Mouse (Mus musculus) limb, embryonic 13.5 days (tissue): ENCODE measurements around the gene Hrh2. TPM values are rescaled to one million over a fixed set of nuclear protein-coding genes. Genes with fewer than 3 reads are reported as not detected.

Source experiments
- ATAC-seq: fragments of 200-750 bp; cut with Nextera tagmentation; 2 replicates; pipeline ENCODE4 v1.8.0; 2017; ENCODE audit warnings: low read depth, moderate number of reproducible peaks, moderate TSS enrichment; ENCODE audit not compliant: low FRiP score
- H3K27ac ChIP-seq: fragments of 300-500 bp; sonication (generic); 2 replicates; pipeline ENCODE4 v1.5.1; 2015; ENCODE audit warnings: inconsistent platforms, mild to moderate bottlenecking, moderate library complexity
- H3K27me3 ChIP-seq: fragments of 300-500 bp; sonication (generic); 2 replicates; pipeline ENCODE4 v1.6.1; 2015; ENCODE audit warnings: mild to moderate bottlenecking, inconsistent platforms
- H3K36me3 ChIP-seq: fragments of 300-500 bp; sonication (generic); 2 replicates; pipeline ENCODE4 v1.6.1; 2015; ENCODE audit warnings: inconsistent platforms, mild to moderate bottlenecking, moderate library complexity
- H3K4me1 ChIP-seq: fragments of 300-500 bp; sonication (generic); 2 replicates; pipeline ENCODE4 v1.6.1; 2015; ENCODE audit warnings: inconsistent platforms
- H3K4me2 ChIP-seq: fragments of 300-500 bp; sonication (generic); replicated peaks from 2 replicates; pipeline ENCODE4 v1.6.1; 2015; ENCODE audit warnings: inconsistent platforms, mild to moderate bottlenecking, moderate library complexity
- H3K4me3 ChIP-seq: fragments of 300-500 bp; sonication (generic); 2 replicates; pipeline ENCODE4 v1.5.1; 2015; ENCODE audit warnings: moderate library complexity, mild to moderate bottlenecking, inconsistent platforms
- H3K9ac ChIP-seq: fragments of 300-500 bp; sonication (generic); 2 replicates; pipeline ENCODE4 v1.6.1; 2015; ENCODE audit warnings: mild to moderate bottlenecking, inconsistent platforms
- H3K9me3 ChIP-seq: fragments of 300-500 bp; sonication (generic); 2 replicates; pipeline ENCODE4 v1.6.1; 2016; ENCODE audit warnings: inconsistent platforms
- WGBS: fragments of 180-500 bp; shearing (Covaris S2); methylation state at CpG from one replicate; pipeline ENCODE4 v1.1.7; 2015; 5-methylcytosine and 5-hydroxymethylcytosine counted together
- polyA plus RNA-seq: library from polyadenylated mRNA; unstranded; fragments of >200 nt; fragmentation: Nextera tagmentation; extraction: Ambion mirVana; gene quantifications from 2 replicates; pipeline ENCODE4 v1.2.1, GENCODE M21; 2015

The Hrh2 gene
- polyA plus RNA-seq, 1 experiment from 2014 or later, result 0.11 TPM

GRCm38 (mm10) chr13:54257580-54258223, 65.8 kb downstream of the Hrh2 start:
- Histone ChIP-seq H3K9me3 (no peaks in the 10 kb centered on the region), H3K27ac (no peak overlapping the region), H3K4me1 (peaks cover 4% of the 10 kb centered on the region; the same call in 1 of the 2 replicates), H3K36me3 (no peaks in the 10 kb centered on the region), H3K4me3 (no peak overlapping the region), H3K9ac (no peak overlapping the region), H3K27me3 (peaks cover 33% of the 10 kb centered on the region), H3K4me2 (no peak overlapping the region)
- 27% methylated on average over 10 of the region's 10 CpGs for WGBS
- no peak for ATAC-seq

GRCm38 (mm10) chr13:54258231-54258743, 66.4 kb downstream of the Hrh2 start:
- Histone ChIP-seq H3K4me2 (no peak overlapping the region), H3K4me3 (no peak overlapping the region), H3K4me1 (peaks cover 4% of the 10 kb centered on the region; the same call in 1 of the 2 replicates), H3K27ac (no peak overlapping the region), H3K9me3 (no peaks in the 10 kb centered on the region; the same call in 1 of the 2 replicates), H3K36me3 (no peaks in the 10 kb centered on the region), H3K9ac (no peak overlapping the region), H3K27me3 (peaks cover 33% of the 10 kb centered on the region)
- 30% methylated on average over 8 of the region's 8 CpGs for WGBS
- no peak for ATAC-seq

DNA sequence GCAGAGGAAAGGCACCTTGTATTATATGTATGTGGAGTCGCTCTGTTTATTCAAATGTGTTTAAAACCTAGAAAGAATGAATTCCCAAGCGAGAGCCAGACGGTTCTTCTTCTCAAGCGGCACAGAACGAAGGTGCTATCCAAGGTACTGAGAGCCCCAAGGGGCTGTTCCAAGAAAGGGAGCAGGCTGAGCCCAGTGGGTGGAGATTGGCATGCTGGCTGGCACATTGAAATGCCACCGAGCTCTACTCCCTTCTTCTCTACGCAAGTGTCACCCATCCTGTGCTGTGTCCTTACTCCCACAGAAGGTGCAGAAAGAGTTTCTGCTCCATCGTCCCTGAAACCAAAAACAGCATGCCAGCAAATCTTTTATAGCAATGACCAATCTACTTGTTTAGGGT, 68.4 kb downstream of the Hrh2 start:
- no peak overlapping the region for H3K9ac ChIP-seq
- peaks cover 4% of the 10 kb centered on the region; the same call in 1 of the 2 replicates for H3K4me1 ChIP-seq
- H3K27me3 ChIP-seq, result peaks cover 29% of the 10 kb centered on the region
- H3K4me3 ChIP-seq, result no peak overlapping the region
- no peak overlapping the region for H3K4me2 ChIP-seq
- no peak for ATAC-seq
- no peaks in the 10 kb centered on the region; the same call in 1 of the 2 replicates for H3K9me3 ChIP-seq
- H3K36me3 ChIP-seq, result no peaks in the 10 kb centered on the region
- H3K27ac ChIP-seq, result no peak overlapping the region
- WGBS, result 26% methylated on average over 8 of the region's 8 CpGs

DNA sequence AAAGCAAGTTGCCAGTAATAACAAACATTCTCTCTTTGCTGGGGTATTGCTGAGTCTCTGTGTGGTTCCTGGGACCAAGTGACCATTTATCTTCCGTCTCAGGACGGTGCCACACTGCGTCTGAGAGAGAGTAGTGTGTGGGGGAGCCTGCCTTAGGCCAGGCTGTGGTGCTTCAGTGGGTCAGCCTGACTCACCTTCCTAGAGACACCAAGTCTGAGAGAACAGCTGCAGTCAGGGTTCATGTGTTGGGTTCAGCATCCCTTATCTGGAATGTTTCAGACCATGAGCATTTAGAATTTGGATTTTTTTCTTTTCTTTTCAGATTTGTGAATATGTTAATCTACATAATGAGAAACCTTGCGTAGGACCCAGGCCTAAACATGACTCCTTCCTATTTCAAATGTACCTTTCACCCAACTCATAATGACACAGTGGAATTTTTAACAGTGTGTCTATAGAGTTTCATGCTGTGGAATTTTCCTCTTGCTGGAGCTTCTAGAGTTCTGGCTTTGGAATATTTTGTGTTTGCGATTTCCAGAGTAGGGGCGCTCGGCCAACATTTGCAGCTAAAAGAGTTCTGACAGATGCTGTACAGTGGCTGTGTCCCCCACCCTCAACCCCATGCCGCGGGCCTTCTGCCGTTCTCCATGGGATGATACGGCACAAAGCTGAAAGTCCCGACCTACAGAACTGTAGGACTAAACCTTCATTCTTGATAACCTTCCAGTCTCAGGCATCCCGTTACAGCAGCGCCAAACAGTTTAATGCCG, 71.0 kb downstream of the Hrh2 start:
- Histone ChIP-seq H3K27ac (no peak overlapping the region), H3K36me3 (no peaks in the 10 kb centered on the region), H3K9ac (no peak overlapping the region), H3K4me2 (no peak overlapping the region), H3K9me3 (no peaks in the 10 kb centered on the region; the same call in 1 of the 2 replicates), H3K4me3 (no peak overlapping the region), H3K27me3 (peaks cover 39% of the 10 kb centered on the region), H3K4me1 (peaks cover 4% of the 10 kb centered on the region; the same call in 1 of the 2 replicates)
- WGBS, result 86% methylated on average over 15 of the region's 15 CpGs
- no peak for ATAC-seq

GRCm38 (mm10) chr13:54263641-54264040, 71.7 kb downstream of the Hrh2 start:
- H3K27ac ChIP-seq, result no peak overlapping the region
- peaks cover 34% of the 10 kb centered on the region for H3K27me3 ChIP-seq
- no peaks in the 10 kb centered on the region for H3K36me3 ChIP-seq
- 74% methylated on average over 6 of the region's 6 CpGs for WGBS
- H3K4me2 ChIP-seq, result no peak overlapping the region
- ATAC-seq, result no peak
- no peaks in the 10 kb centered on the region for H3K4me1 ChIP-seq
- no peaks in the 10 kb centered on the region; the same call in 1 of the 2 replicates for H3K9me3 ChIP-seq
- H3K9ac ChIP-seq, result no peak overlapping the region
- H3K4me3 ChIP-seq, result no peak overlapping the region

DNA sequence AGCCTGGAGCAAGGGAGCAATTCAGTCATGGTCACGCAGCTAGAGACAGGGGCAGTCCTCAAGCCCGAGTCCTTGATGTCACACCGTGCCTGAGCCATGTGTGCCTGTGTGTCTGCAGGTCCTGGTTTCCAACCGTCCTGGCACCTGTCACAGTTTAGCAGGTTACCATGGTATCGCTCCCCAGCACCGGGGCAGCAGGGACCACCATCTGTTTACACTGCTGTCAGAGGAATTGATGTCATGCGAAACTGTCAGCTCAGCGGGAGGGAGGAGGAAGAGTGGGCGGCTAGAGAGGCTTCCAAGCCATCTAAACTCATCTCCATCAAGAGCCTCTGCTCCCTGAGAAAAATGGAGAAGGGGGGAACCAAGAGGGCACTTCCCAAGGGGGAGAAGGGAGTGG, 74.5 kb downstream of the Hrh2 start:
- no peaks in the 10 kb centered on the region; the same call in 1 of the 2 replicates for H3K9me3 ChIP-seq
- WGBS, result 16% methylated on average over 9 of the region's 9 CpGs
- no peak overlapping the region for H3K27ac ChIP-seq
- peaks cover 22% of the 10 kb centered on the region for H3K27me3 ChIP-seq
- no peak overlapping the region for H3K9ac ChIP-seq
- no peak overlapping the region for H3K4me3 ChIP-seq
- no peak overlapping the region for H3K4me2 ChIP-seq
- ATAC-seq, result no peak
- H3K4me1 ChIP-seq, result no peaks in the 10 kb centered on the region
- no peaks in the 10 kb centered on the region for H3K36me3 ChIP-seq

DNA sequence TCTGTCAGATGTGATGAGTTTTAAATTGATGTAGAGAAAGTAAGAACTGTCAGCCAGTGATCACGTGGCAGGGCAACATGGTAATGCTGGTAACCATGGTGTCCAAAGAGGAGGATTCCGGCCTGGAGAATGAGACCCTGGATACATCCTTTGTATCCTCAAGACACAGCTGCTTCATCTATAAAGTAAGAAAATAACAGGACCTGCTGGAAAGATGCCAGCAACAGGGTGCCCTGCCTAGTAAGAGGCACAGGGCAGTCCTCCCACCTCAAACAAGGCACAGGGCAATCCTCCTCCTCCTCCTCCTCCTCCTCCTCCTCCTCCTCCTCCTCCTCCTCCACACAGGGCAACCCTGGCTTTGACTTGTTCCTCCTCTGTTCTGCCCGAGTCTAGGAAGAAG, 77.2 kb downstream of the Hrh2 start:
- Histone ChIP-seq H3K4me3 (no peak overlapping the region), H3K36me3 (no peaks in the 10 kb centered on the region), H3K4me2 (no peak overlapping the region), H3K27ac (no peak overlapping the region), H3K27me3 (peaks cover 22% of the 10 kb centered on the region), H3K9ac (no peak overlapping the region), H3K4me1 (no peaks in the 10 kb centered on the region), H3K9me3 (no peaks in the 10 kb centered on the region)
- ATAC-seq, result no peak
- 76% methylated on average over 3 of the region's 3 CpGs for WGBS

- no peak overlapping the region for H3K4me2 ChIP-seq
- H3K4me1 ChIP-seq, result no peaks in the 10 kb centered on the region
- ATAC-seq, result no peak
- H3K36me3 ChIP-seq, result no peaks in the 10 kb centered on the region
- H3K9me3 ChIP-seq, result no peaks in the 10 kb centered on the region
- H3K4me3 ChIP-seq, result no peak overlapping the region
- no peak overlapping the region for H3K27ac ChIP-seq
- no peak overlapping the region for H3K9ac ChIP-seq
- peaks cover 22% of the 10 kb centered on the region for H3K27me3 ChIP-seq
- WGBS, result 66% methylated on average over 8 of the region's 8 CpGs
These were observed 77.7 kb downstream of the Hrh2 start for GRCm38 (mm10) chr13:54269628-54270027.

- no peak for ATAC-seq
- no peaks in the 10 kb centered on the region for H3K36me3 ChIP-seq
- H3K27ac ChIP-seq, result no peak overlapping the region
- H3K27me3 ChIP-seq, result peaks cover 6% of the 10 kb centered on the region
- no peaks in the 10 kb centered on the region for H3K4me1 ChIP-seq
- WGBS, result 87% methylated on average over 7 of the region's 7 CpGs
- no peak overlapping the region for H3K9ac ChIP-seq
- no peak overlapping the region for H3K4me2 ChIP-seq
- H3K9me3 ChIP-seq, result no peaks in the 10 kb centered on the region
- H3K4me3 ChIP-seq, result no peak overlapping the region
These were observed 80.1 kb downstream of the Hrh2 start for GRCm38 (mm10) chr13:54272076-54272475.

GRCm38 (mm10) chr13:54277406-54277805, 85.5 kb downstream of the Hrh2 start:
- H3K9ac ChIP-seq, result no peak overlapping the region
- H3K9me3 ChIP-seq, result no peaks in the 10 kb centered on the region
- H3K4me3 ChIP-seq, result no peak overlapping the region
- 83% methylated on average over 6 of the region's 6 CpGs for WGBS
- no peak overlapping the region for H3K27ac ChIP-seq
- H3K4me2 ChIP-seq, result no peak overlapping the region
- peaks cover 9% of the 10 kb centered on the region for H3K4me1 ChIP-seq
- no peak for ATAC-seq
- H3K36me3 ChIP-seq, result no peaks in the 10 kb centered on the region
- H3K27me3 ChIP-seq, result peaks cover 24% of the 10 kb centered on the region

- no peak for ATAC-seq
- Histone ChIP-seq H3K27ac (no peak overlapping the region), H3K27me3 (peaks cover 35% of the 10 kb centered on the region), H3K4me2 (no peak overlapping the region), H3K9ac (no peak overlapping the region), H3K4me3 (no peak overlapping the region), H3K36me3 (no peaks in the 10 kb centered on the region), H3K9me3 (no peaks in the 10 kb centered on the region), H3K4me1 (peaks cover 17% of the 10 kb centered on the region)
- 85% methylated on average over 7 of the region's 7 CpGs for WGBS
These were observed 88.4 kb downstream of the Hrh2 start for GRCm38 (mm10) chr13:54280366-54280765.

- WGBS, result 73% methylated on average over 7 of the region's 7 CpGs
- H3K27ac ChIP-seq, result no peak overlapping the region
- H3K4me2 ChIP-seq, result no peak overlapping the region
- no peak for ATAC-seq
- H3K9me3 ChIP-seq, result no peaks in the 10 kb centered on the region
- H3K9ac ChIP-seq, result no peak overlapping the region
- peaks cover 35% of the 10 kb centered on the region for H3K27me3 ChIP-seq
- H3K4me3 ChIP-seq, result no peak overlapping the region
- H3K36me3 ChIP-seq, result no peaks in the 10 kb centered on the region
- peaks cover 17% of the 10 kb centered on the region for H3K4me1 ChIP-seq
These were observed 89.2 kb downstream of the Hrh2 start for GRCm38 (mm10) chr13:54281149-54281548.
